Mouse (Mus musculus) Muller cell, postnatal 12 days (primary cell): ENCODE data around the gene Mrpl9.

Experiments
- DNase-seq: peaks from one replicate; pipeline ENCODE4 v3.0.0-alpha.2; 2015; ENCODE audit errors: inconsistent ontology term

Gene Mrpl9

GRCm38 (mm10) chr3:94442951-94443596, at the start of gene Mrpl9:
Gene Mrpl9 (plus strand): TSS chr3:94443318.
- DNase-seq: peak; percentile 94

- DNase-seq: no peak
Observed at GRCm38 (mm10) chr3:94396336-94396735, 46.8 kb upstream of the Mrpl9 start.

GRCm38 (mm10) chr3:94396851-94397250, 46.3 kb upstream of the Mrpl9 start:
- DNase-seq: no peak

- DNase-seq: no peak
Observed at GRCm38 (mm10) chr3:94398217-94398616, 44.9 kb upstream of the Mrpl9 start, which contains the start of gene Lingo4. Gene Lingo4 (plus strand): TSS chr3:94398517.

- peak; percentile 81 for DNase-seq
Observed at GRCm38 (mm10) chr3:94398943-94399481, 44.1 kb upstream of the Mrpl9 start.

- no peak for DNase-seq
Observed at GRCm38 (mm10) chr3:94399663-94400310, 43.3 kb upstream of the Mrpl9 start.

GRCm38 (mm10) chr3:94402451-94402850, 40.7 kb upstream of the Mrpl9 start:
- no peak for DNase-seq

- peak; percentile 65 for DNase-seq
Observed at GRCm38 (mm10) chr3:94404366-94405054, 38.6 kb upstream of the Mrpl9 start.

GRCm38 (mm10) chr3:94405561-94405960, 37.6 kb upstream of the Mrpl9 start:
- no peak for DNase-seq

GRCm38 (mm10) chr3:94412530-94412929, 30.6 kb upstream of the Mrpl9 start:
- no peak for DNase-seq

- DNase-seq: peak; percentile 97
Observed at GRCm38 (mm10) chr3:94413031-94413679, 30.0 kb upstream of the Mrpl9 start, which contains the start of gene Tdrkh. Gene Tdrkh (plus strand): TSS chr3:94413273.

- no peak for DNase-seq
Observed at GRCm38 (mm10) chr3:94430980-94431379, 12.1 kb upstream of the Mrpl9 start.

GRCm38 (mm10) chr3:94434305-94434704, 8.8 kb upstream of the Mrpl9 start:
- no peak for DNase-seq

GRCm38 (mm10) chr3:94436420-94436819, 6.7 kb upstream of the Mrpl9 start:
- DNase-seq: no peak

- no peak for DNase-seq
Observed at GRCm38 (mm10) chr3:94441182-94441581, 1.9 kb upstream of the Mrpl9 start.

GRCm38 (mm10) chr3:94443597-94443964, 463 bp downstream of the Mrpl9 start, which contains the start of gene Oaz3:
Gene Oaz3 (minus strand): TSS chr3:94443915.
- DNase-seq: no peak

GRCm38 (mm10) chr3:94449377-94449776, 6.3 kb downstream of the Mrpl9 start:
- no peak for DNase-seq

- peak; percentile 92 for DNase-seq
Observed at GRCm38 (mm10) chr3:94456529-94457000, 13.4 kb downstream of the Mrpl9 start.

GRCm38 (mm10) chr3:94457055-94457454, 13.9 kb downstream of the Mrpl9 start:
- DNase-seq: no peak

GRCm38 (mm10) chr3:94459834-94460233, 16.7 kb downstream of the Mrpl9 start:
- no peak for DNase-seq

GRCm38 (mm10) chr3:94463926-94464578, 20.9 kb downstream of the Mrpl9 start:
- no peak for DNase-seq
